Mouse (Mus musculus) C2C12 (cell line): Measurements from ENCODE around the gene 2900026A02Rik. TPM values are rescaled to one million over a fixed set of nuclear protein-coding genes. Genes with fewer than 3 reads are reported as not detected.

Experiments
- H3K27me3 ChIP-seq: one replicate; pipeline ENCODE4 v1.6.1; 2011; ENCODE audit not compliant: control insufficient read depth, insufficient read depth, insufficient read length
- H3K36me3 ChIP-seq: one replicate; pipeline ENCODE4 v1.6.1; 2011; ENCODE audit not compliant: control insufficient read depth, insufficient read depth
- H3K4me3 ChIP-seq: one replicate; pipeline ENCODE4 v1.5.1; 2011; ENCODE audit warnings: mild to moderate bottlenecking, control low read depth; ENCODE audit not compliant: poor library complexity, insufficient read depth, severe bottlenecking
- H3K79me2 ChIP-seq: one replicate; pipeline ENCODE4 v1.6.1; 2011; ENCODE audit not compliant: control insufficient read depth, insufficient read depth
- H3K79me3 ChIP-seq: one replicate; pipeline ENCODE4 v1.6.1; 2011; ENCODE audit warnings: low read depth, control low read depth
- H3ac ChIP-seq: one replicate; pipeline ENCODE3; 2011; ENCODE audit warnings: low read depth; ENCODE audit not compliant: control insufficient read depth, insufficient read length
- CEBPB ChIP-seq: IDR thresholded peaks from one replicate; pipeline ENCODE4 v1.6.1; 2011; ENCODE audit warnings: low read depth, mild to moderate bottlenecking, control low read depth, moderate library complexity
- CTCF ChIP-seq: IDR thresholded peaks from one replicate; pipeline ENCODE4 v1.5.1; 2011; ENCODE audit not compliant: control insufficient read depth, insufficient read depth, insufficient read length
- FOSL1 ChIP-seq: IDR thresholded peaks from one replicate; pipeline ENCODE4 v1.8.0; 2011; ENCODE audit warnings: mild to moderate bottlenecking, low read length; ENCODE audit not compliant: poor library complexity, insufficient read depth, severe bottlenecking
- MAX ChIP-seq: IDR thresholded peaks from one replicate; pipeline ENCODE4 v1.6.1; 2011; ENCODE audit warnings: mild to moderate bottlenecking, control low read depth
- MYOD1 ChIP-seq: IDR thresholded peaks from one replicate; pipeline ENCODE4 v1.6.1; 2011; ENCODE audit warnings: low read depth; ENCODE audit not compliant: control insufficient read depth, insufficient read length
- MYOG ChIP-seq: IDR thresholded peaks from one replicate; pipeline ENCODE4 v1.6.1; 2011; ENCODE audit not compliant: control insufficient read depth, insufficient read length; ENCODE audit errors: extremely low read depth
- USF1 ChIP-seq: IDR thresholded peaks from one replicate; pipeline ENCODE4 v1.6.1; 2011; ENCODE audit warnings: low read depth, mild to moderate bottlenecking, control low read depth, moderate library complexity
- polyA plus RNA-seq: library from polyadenylated mRNA; unstranded; fragments of >200 nt; fragmentation: generic; extraction: Trizol; gene quantifications from one replicate; pipeline ENCODE4 v1.2.1, GENCODE M21; 2012; ENCODE audit warnings: missing spikeins

2900026A02Rik gene
- polyA plus RNA-seq, 1 experiment: 8.4 TPM

DNA sequence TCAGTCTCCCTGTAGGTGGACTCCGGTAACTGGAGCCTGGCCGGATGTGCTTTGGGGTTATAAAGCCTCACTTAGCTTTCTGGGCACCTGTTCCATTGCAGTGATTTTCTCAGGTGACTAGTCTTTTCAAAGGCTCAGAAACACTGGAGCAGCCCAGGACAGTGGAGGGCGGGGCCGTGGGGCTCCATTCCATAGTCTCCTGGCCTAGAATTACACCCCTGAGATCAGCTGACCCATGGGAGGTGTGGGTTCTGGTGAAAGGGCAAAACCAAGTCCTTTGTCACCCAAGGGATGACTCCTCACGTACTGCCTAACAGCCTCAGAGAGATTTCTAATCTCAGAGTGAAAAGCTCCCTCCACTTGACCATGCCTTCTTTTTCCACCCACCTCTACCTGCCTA is 9.2 kb upstream of the 2900026A02Rik start:
- Histone ChIP-seq H3K79me3 (no peaks in the 10 kb centered on the region), H3K36me3 (no peaks in the 10 kb centered on the region), H3K79me2 (no peaks in the 10 kb centered on the region), H3K27me3 (peaks cover 14% of the 10 kb centered on the region), H3ac (no peak overlapping the region), H3K4me3 (no peak overlapping the region)
- no peak for TF ChIP-seq MYOD1
- TF ChIP-seq CEBPB: no peak
- no peak for TF ChIP-seq MAX
- no peak for TF ChIP-seq USF1
- no peak for TF ChIP-seq FOSL1
- no peak for TF ChIP-seq MYOG
- no peak for TF ChIP-seq CTCF

DNA sequence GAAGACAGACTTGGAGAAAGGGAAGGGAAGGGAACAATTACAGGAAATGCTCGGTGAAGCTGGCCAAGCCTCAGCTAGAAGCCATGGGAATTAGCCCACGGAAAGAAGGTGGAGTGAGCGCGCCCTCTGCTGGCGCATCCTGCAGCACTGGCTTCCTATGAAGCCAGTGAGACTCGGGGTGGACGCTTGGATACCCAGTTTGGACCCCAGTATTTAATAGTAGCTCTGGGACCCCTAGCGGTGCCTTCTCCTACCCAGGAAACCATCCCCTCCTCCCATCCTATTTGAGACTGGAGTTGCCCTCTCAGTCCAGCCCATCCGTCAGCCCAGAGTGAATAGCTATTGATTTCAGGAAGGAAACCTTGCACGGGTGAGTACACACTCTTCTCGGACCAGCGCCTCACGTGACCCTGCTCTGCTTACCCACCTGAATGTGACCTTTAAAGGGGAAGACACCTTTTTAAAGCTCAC is 5.6 kb upstream of the 2900026A02Rik start, which contains the start of gene Tmem211:
TSS of gene Tmem211 (plus strand) at position 278 of the 471 bp plus-strand sequence.
- no peaks in the 10 kb centered on the region for H3K79me2 ChIP-seq
- H3K79me3 ChIP-seq: no peaks in the 10 kb centered on the region
- no peak within 1 kb of the TSS for H3ac ChIP-seq
- no peaks in the 10 kb centered on the region for H3K36me3 ChIP-seq
- no peaks in the 10 kb centered on the region for H3K27me3 ChIP-seq
- H3K4me3 ChIP-seq: no peak within 1 kb of the TSS
- TF ChIP-seq USF1: peak; percentile 86
- TF ChIP-seq MAX: no peak
- TF ChIP-seq CTCF: peak; percentile 88
- no peak for TF ChIP-seq CEBPB
- TF ChIP-seq MYOG: no peak
- no peak for TF ChIP-seq FOSL1

DNA sequence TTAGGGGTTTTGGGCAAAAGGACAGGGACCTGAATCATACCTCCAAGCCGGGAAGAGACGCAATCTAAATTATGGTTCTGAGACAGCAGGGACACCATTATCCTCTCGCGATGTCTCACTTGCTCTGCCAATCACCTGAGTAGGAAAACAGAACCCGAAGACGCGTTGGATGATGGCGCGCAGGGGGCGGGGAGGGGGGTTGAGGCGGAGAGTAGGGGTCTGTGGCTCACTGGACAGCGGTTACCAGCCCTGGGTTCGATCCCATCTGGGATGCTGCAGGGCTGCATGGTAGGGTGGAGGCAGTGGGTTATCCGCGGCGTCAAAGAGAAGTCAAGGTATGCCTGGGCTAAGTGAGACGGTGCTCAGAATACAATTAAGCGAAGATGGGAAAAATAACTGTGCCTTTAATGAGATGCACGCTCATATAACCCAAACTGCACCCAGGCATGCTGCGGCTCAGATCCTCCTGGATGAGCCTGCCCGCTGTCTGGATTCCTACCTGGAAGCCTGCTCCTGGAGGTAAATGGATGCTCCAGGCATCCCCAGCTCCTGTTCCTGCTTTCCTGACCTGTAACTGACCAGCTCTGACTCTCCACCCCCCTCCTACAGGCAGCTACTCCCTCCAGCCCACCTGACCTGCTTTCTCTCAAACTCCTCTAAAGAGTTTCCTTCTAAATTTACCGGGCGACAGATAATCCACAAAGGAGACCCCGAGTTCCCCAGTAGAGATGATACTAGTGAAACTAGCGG is 4.8 kb upstream of the 2900026A02Rik start:
- TF ChIP-seq MYOG (no peak), CTCF (no peak), USF1 (no peak), FOSL1 (no peak)
- no peak overlapping the region for H3K4me3 ChIP-seq
- H3K36me3 ChIP-seq: no peaks in the 10 kb centered on the region
- no peaks in the 10 kb centered on the region for H3K27me3 ChIP-seq
- no peaks in the 10 kb centered on the region for H3K79me2 ChIP-seq
- H3ac ChIP-seq: no peak overlapping the region
- no peaks in the 10 kb centered on the region for H3K79me3 ChIP-seq

DNA sequence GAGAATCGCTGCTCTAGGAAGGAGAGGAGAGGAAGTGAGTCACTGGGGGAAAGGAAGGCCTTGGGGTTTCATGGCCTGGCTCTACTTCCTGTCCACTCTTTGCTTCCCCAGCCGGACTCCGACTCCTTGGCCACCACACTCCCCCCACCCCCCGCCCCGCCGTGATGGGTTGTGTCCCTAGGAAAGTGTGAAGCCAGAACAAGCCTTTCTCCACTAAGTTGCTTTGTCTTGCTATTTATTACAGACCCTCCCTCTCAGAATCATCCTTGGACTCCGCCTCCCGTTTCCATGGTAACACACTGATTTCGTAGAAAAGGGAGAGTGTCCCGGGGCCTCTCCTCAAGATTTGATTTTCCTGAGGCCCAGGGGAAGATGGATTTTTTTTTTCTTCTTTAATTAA is 4.2 kb upstream of the 2900026A02Rik start:
- no peaks in the 10 kb centered on the region for H3K36me3 ChIP-seq
- H3ac ChIP-seq: no peak overlapping the region
- H3K79me3 ChIP-seq: no peaks in the 10 kb centered on the region
- no peaks in the 10 kb centered on the region for H3K79me2 ChIP-seq
- no peak overlapping the region for H3K4me3 ChIP-seq
- no peaks in the 10 kb centered on the region for H3K27me3 ChIP-seq
- TF ChIP-seq CTCF (no peak), MAX (no peak), FOSL1 (no peak), CEBPB (no peak), USF1 (no peak), MYOD1 (no peak)

DNA sequence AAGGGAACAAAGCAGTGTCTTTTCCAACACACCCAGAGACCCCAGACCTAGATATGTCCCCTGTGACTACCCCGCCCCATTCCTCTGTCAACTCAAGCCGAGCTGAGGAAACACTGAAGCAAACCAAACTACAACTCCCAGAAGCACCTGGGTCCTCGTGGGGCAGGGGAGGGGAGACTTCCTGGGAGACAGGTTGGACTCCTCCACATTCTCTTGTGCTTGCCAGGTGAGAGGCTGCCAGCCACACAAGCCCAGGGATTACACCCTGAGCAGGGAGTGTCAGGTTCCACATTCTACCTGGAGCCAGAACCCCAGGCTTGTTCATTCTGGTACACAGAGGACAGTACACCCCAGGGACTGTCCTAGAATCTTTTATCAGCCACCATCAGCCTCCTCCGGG is 2.9 kb upstream of the 2900026A02Rik start:
- Histone ChIP-seq H3K27me3 (no peaks in the 10 kb centered on the region), H3K4me3 (no peak overlapping the region), H3K79me3 (no peaks in the 10 kb centered on the region), H3ac (no peak overlapping the region), H3K36me3 (no peaks in the 10 kb centered on the region), H3K79me2 (no peaks in the 10 kb centered on the region)
- TF ChIP-seq MYOD1 (no peak), MAX (no peak), MYOG (no peak)

DNA sequence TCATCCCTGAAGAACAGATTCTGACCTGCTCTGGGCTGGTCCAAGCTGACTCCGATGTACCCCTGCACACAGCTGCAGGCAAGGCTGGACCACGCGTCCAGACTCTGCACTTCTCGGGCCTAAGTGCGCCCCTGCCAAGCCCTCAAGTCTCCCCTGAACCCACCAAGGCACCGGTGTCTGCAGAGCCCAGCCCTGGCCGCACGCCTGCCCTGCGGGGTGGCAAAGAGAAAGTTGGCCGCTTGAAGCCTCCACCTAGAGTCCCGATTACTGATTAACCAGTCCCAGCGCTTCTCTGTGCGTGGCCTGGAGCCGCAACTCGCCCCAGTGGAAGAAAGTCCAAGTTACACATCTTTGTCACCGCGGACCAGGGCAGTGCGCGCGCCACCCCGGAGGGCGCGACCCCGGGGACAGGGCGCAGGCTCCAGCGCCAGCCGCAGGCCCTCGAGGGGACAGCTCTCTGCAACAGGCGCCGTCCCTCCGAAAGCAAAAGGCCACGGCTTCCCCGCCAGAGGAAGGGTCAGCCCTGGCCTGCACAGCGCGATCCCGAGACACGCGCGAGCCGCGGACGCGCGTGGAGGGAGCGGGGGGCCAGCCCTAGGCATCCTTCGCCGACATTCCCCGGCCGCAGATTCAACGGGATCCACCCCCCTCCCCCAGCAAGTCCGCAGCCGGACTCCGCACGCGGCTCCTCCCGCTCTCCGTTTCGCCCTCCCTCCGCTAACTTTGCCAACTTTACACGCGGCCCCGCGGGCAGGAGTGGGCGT is 471 bp downstream of the 2900026A02Rik start:
- Histone ChIP-seq H3K4me3 (peak overlapping the region; percentile 29), H3K79me3 (no peaks in the 10 kb centered on the region), H3ac (no peak overlapping the region), H3K36me3 (no peaks in the 10 kb centered on the region), H3K79me2 (no peaks in the 10 kb centered on the region), H3K27me3 (no peaks in the 10 kb centered on the region)
- TF ChIP-seq MYOD1 (no peak), MAX (no peak), USF1 (no peak), MYOG (no peak), CTCF (no peak), FOSL1 (no peak), CEBPB (no peak)
